Mouse (Mus musculus) gastrocnemius, postnatal 14 days (tissue): ENCODE data around the gene Gm3012. TPM values are rescaled to one million over a fixed set of nuclear protein-coding genes. Genes with fewer than 3 reads are reported as not detected.
"Not testable (repeated sequence)": the region's sequence is repeated elsewhere in the genome, so short reads cannot be mapped to it uniquely, and the experiment has no call there.

Source experiments
- DNase-seq: peaks from one replicate; pipeline ENCODE4 v3.0.0; 2021; ENCODE audit warnings: mixed read lengths
- intact Hi-C: fragments of 180-260 bp; cut with DNase I; formaldehyde crosslinking; loops from one replicate; pipeline ENCODE4 v1.15.1; 2025; ENCODE audit warnings: low total_unique reads
- long read RNA-seq, 2 experiments: library from polyadenylated mRNA; stranded (forward); transcript quantifications; one replicate each; pipeline ENCODE4 v2.0.0; 2021
- total RNA-seq, 2 experiments: library from RNA; stranded (reverse); gene quantifications; 2 replicates each; pipeline ENCODE4 v1.2.3; 2021

Gene Gm3012
- not detected for total RNA-seq
- long read RNA-seq, experiment 1 = 0 reads
- long read RNA-seq, experiment 2 = 0 reads

- DNase-seq, intact Hi-C loops: not testable (repeated sequence)
Measured at GRCm38 (mm10) chr14:3634212-3634611, at the start of gene Gm3012. Gm3012 (plus strand) TSS chr14:3634512.

- intact Hi-C loops, DNase-seq: not testable (repeated sequence)
Measured at GRCm38 (mm10) chr14:3651730-3652129, 17.4 kb downstream of the Gm3012 start, which contains the start of gene Gm3020. Gm3020 (plus strand) TSS chr14:3652030.

- DNase-seq, intact Hi-C loops: not testable (repeated sequence)
Measured at GRCm38 (mm10) chr14:3688483-3688882, 54.2 kb downstream of the Gm3012 start, which contains the start of gene Gm3043. Gm3043 (plus strand) TSS chr14:3688783.

Other genes with a start within 250 kb of the Gm3012 start
- gene Gm10413, start 239.4 kb upstream of the Gm3012 start, total RNA-seq = not detected
- gene Gm10409, start 221.9 kb upstream of the Gm3012 start, total RNA-seq = under 1 TPM; 0.29 to 0.39 TPM
- not detected for gene Gm3005, start 206.4 kb upstream of the Gm3012 start, total RNA-seq
- gene Gm10408, start 185.1 kb upstream of the Gm3012 start, total RNA-seq = not detected
- gene Gm3020, start 17.5 kb downstream of the Gm3012 start, total RNA-seq = under 1 TPM; 0.29 to 0.39 TPM
- not detected for gene Gm3043, start 54.3 kb downstream of the Gm3012 start, total RNA-seq
- not detected for gene Gm3002, start 175.6 kb downstream of the Gm3012 start, total RNA-seq
- under 1 TPM in 1 of 2 experiments, not detected in 1; 0.27 TPM for gene Gm3033, start 211.7 kb downstream of the Gm3012 start, total RNA-seq
- gene Gm2916, start 249.7 kb downstream of the Gm3012 start, total RNA-seq = not detected